ENCODE assay signal across 8 mouse cellular contexts in genomic region chr7:89907950-89908349, GRCm38 (mm10). TPM values are rescaled to one million over a fixed set of nuclear protein-coding genes. Genes with fewer than 3 reads are reported as not detected.
DNase-seq lines count a peak whose midpoint lies in the region; ATAC-seq and TF ChIP-seq lines count a peak whose summit lies in the region.

No protein-coding gene starts in this region.

- H3K4me3 ChIP-seq in kidney, embryonic 14.5 days (ENCODE audit: low read length), result no peak overlapping the region
- no peak overlapping the region for H3K4me3 ChIP-seq in hindbrain, postnatal 0 days (ENCODE audit: low read length)
- H3K4me3 ChIP-seq in left cerebral cortex, adult 2 months, result no peak overlapping the region

- no peak overlapping the region for H3K4me2 ChIP-seq in kidney, embryonic 14.5 days (replicated peaks; ENCODE audit: low read depth, low read length)
- no peak overlapping the region for H3K4me2 ChIP-seq in hindbrain, postnatal 0 days (ENCODE audit: low read depth, low read length)

- H3K9me3 ChIP-seq in kidney, embryonic 14.5 days (ENCODE audit: control insufficient read depth, low read length), result no peaks in the 10 kb centered on the region
- H3K9me3 ChIP-seq in hindbrain, postnatal 0 days (ENCODE audit: low read length), result no peaks in the 10 kb centered on the region

- DNase-seq in kidney, adult 18-20 months, result peak; percentile 73
- DNase-seq in cerebellum, postnatal 10 days, result peak; percentile 89 to 93
- peak; percentile 43 to 90 for DNase-seq in frontal cortex, adult 2 months (ENCODE audit: extremely low spot score in 1 of 2, low spot score in 1 of 2)
- peak; percentile 85 for DNase-seq in hindbrain, postnatal 0 days (ENCODE audit: low spot score)
- DNase-seq in left cerebral cortex, adult 2 months (ENCODE audit: extremely low spot score in 1 of 2, low spot score in 2 of 2), result peak; percentile 69 to 73
- peak; percentile 86 for DNase-seq in mesoderm, embryonic 11.5 days (ENCODE audit: low read depth, low spot score)
- DNase-seq in right cerebral cortex, postnatal 4 days, result peak; percentile 77

- WGBS in kidney, embryonic 14.5 days, result 22% methylated on average over 8 of the region's 8 CpGs
- 21% methylated on average over 8 of the region's 8 CpGs for WGBS in hindbrain, postnatal 0 days

- no peak overlapping the region for H3K27ac ChIP-seq in kidney, embryonic 14.5 days (ENCODE audit: low read depth, low read length)
- no peak overlapping the region for H3K27ac ChIP-seq in hindbrain, postnatal 0 days
- H3K27ac ChIP-seq in left cerebral cortex, adult 2 months, result no peak overlapping the region

- no peak for ATAC-seq in kidney, embryonic 14.5 days (ENCODE audit: low FRiP score, low TSS enrichment)
- peak; percentile 66; the same call in 1 of the 2 replicates for ATAC-seq in hindbrain, postnatal 0 days

- no peaks in the 10 kb centered on the region for H3K4me1 ChIP-seq in kidney, embryonic 14.5 days (ENCODE audit: control insufficient read depth, insufficient read depth, low read length)
- H3K4me1 ChIP-seq in hindbrain, postnatal 0 days (ENCODE audit: insufficient read depth, low read length), result no peaks in the 10 kb centered on the region

- H3K27me3 ChIP-seq in kidney, embryonic 14.5 days (ENCODE audit: control insufficient read depth, insufficient read depth, low read length), result no peaks in the 10 kb centered on the region
- no peaks in the 10 kb centered on the region for H3K27me3 ChIP-seq in hindbrain, postnatal 0 days (ENCODE audit: insufficient read depth, low read length)

- H3K9ac ChIP-seq in kidney, embryonic 14.5 days (ENCODE audit: low read depth, low read length), result no peak overlapping the region
- no peak overlapping the region for H3K9ac ChIP-seq in hindbrain, postnatal 0 days (replicated peaks; ENCODE audit: low read length)

- no peaks in the 10 kb centered on the region for H3K36me3 ChIP-seq in kidney, embryonic 14.5 days (ENCODE audit: control insufficient read depth, insufficient read depth, low read length)
- H3K36me3 ChIP-seq in hindbrain, postnatal 0 days (ENCODE audit: insufficient read depth, low read length), result no peaks in the 10 kb centered on the region

- TF ChIP-seq CTCF in hindbrain, postnatal 0 days (IDR thresholded peaks at IDR 0.05; ENCODE audit: low read depth), result peak; percentile 92
- TF ChIP-seq CTCF in left cerebral cortex, adult 2 months (IDR thresholded peaks at IDR 0.05), result peak; percentile 98

- intact Hi-C loops in left cerebral cortex, adult 2 months (cut with DNase I), result loop anchor here (2.0 to 5.0 kb wide), 2 partner anchors 406 to 431 kb away; no protein-coding TSS in a partner anchor

RNA-seq across cellular contexts. Expression of gene Ccdc81, which starts 4.5 kb away (rescaled TPM):
- polyA plus RNA-seq in kidney, embryonic 14.5 days (2014; fragmentation: Nextera tagmentation; extraction: Ambion mirVana), result not detected in 2 replicates
- 0.99 and 1.1 TPM in 2 replicates for polyA plus RNA-seq in frontal cortex, adult 2 months (2012; rRNA removed)
- total RNA-seq in hindbrain, postnatal 0 days (2014; rRNA removed), result 0.42 and 1.1 TPM in 2 replicates
- 0.71 and 0.76 TPM in 2 replicates for polyA plus RNA-seq in hindbrain, postnatal 0 days (2015; fragmentation: Nextera tagmentation; extraction: Ambion mirVana)
- total RNA-seq in left cerebral cortex, adult 2 months (2021), result under 1 TPM; 0.57 to 0.70 TPM

RNA-seq across cellular contexts. Expression of gene Hikeshi, which starts 33.1 kb away (rescaled TPM):
- 144 and 154 TPM in 2 replicates for polyA plus RNA-seq in kidney, embryonic 14.5 days (2014; fragmentation: Nextera tagmentation; extraction: Ambion mirVana)
- polyA plus RNA-seq in frontal cortex, adult 2 months (2012; rRNA removed), result 71.8 and 73.7 TPM in 2 replicates
- total RNA-seq in hindbrain, postnatal 0 days (2014; rRNA removed), result 53.0 and 64.4 TPM in 2 replicates
- polyA plus RNA-seq in hindbrain, postnatal 0 days (2015; fragmentation: Nextera tagmentation; extraction: Ambion mirVana), result 139 and 144 TPM in 2 replicates
- total RNA-seq in left cerebral cortex, adult 2 months (2021), result 10 to 100 TPM; 83.9 to 85.3 TPM
